Mouse (Mus musculus) liver, embryonic 14.5 days (tissue): ENCODE measurements at regions not wholly inside any gene's neighbourhood (a gene's known extent, or its start where the extent isn't known, plus 50 kb on each side); places are given as distances from the start of the nearest gene placed in this dataset.

Source experiments
- ATAC-seq: fragments of 200-750 bp; cut with Nextera tagmentation; 2 replicates; pipeline ENCODE4 v1.8.0; 2017; ENCODE audit warnings: moderate number of reproducible peaks, mild to moderate bottlenecking, moderate library complexity; ENCODE audit not compliant: insufficient read depth
- DNase-seq, 3 experiments: peaks; one replicate each; pipeline ENCODE4 v3.0.0-alpha.2; 2012 to 2013; ENCODE audit warnings: low read depth in 3 of 3, low spot score in 3 of 3
- H3K27ac ChIP-seq: fragments of 300-500 bp; sonication (generic); 2 replicates; pipeline ENCODE4 v1.5.1; 2014; ENCODE audit warnings: moderate library complexity, mild to moderate bottlenecking, control low read depth, inconsistent platforms
- H3K27me3 ChIP-seq: fragments of 300-500 bp; sonication (generic); 2 replicates; pipeline ENCODE4 v1.6.1; 2014; ENCODE audit warnings: mild to moderate bottlenecking, low read length, moderate library complexity; ENCODE audit not compliant: control insufficient read depth, insufficient read depth
- H3K36me3 ChIP-seq: fragments of 300-500 bp; sonication (generic); replicated peaks from 2 replicates; pipeline ENCODE4 v1.6.1; 2014; ENCODE audit warnings: low read depth; ENCODE audit not compliant: control insufficient read depth, insufficient read depth
- H3K4me1 ChIP-seq, 2 experiments: fragments of 200-500 bp in 1 of 2; fragments of 300-500 bp in 1 of 2; sonication (generic) in 1 of 2; replicated peaks; 2 replicates each; pipeline ENCODE4 v1.6.1; 2012 to 2014; ENCODE audit warnings: antibody characterized with exemption in 1 of 2, inconsistent platforms in 1 of 2, low read length in 1 of 2; ENCODE audit not compliant: control insufficient read depth in 2 of 2, insufficient read depth in 2 of 2
- H3K4me2 ChIP-seq: fragments of 300-500 bp; sonication (generic); 2 replicates; pipeline ENCODE4 v1.6.1; 2014; ENCODE audit warnings: low read depth, mild to moderate bottlenecking, control low read depth, moderate library complexity
- H3K4me3 ChIP-seq, 2 experiments: fragments of 200-500 bp in 1 of 2; fragments of 300-500 bp in 1 of 2; sonication (generic) in 1 of 2; 2 replicates each; pipeline ENCODE4 v1.5.1; 2012 to 2014; ENCODE audit warnings: low read depth in 2 of 2, low read length in 2 of 2, mild to moderate bottlenecking in 2 of 2, control low read depth in 1 of 2, inconsistent platforms in 1 of 2, moderate library complexity in 1 of 2; ENCODE audit not compliant: insufficient read depth in 1 of 2
- H3K9ac ChIP-seq: fragments of 300-500 bp; sonication (generic); replicated peaks from 2 replicates; pipeline ENCODE4 v1.6.1; 2014; ENCODE audit warnings: mild to moderate bottlenecking, control low read depth, moderate library complexity
- H3K9me3 ChIP-seq: fragments of 300-500 bp; sonication (generic); 2 replicates; pipeline ENCODE4 v1.6.1; 2016; ENCODE audit warnings: low read length, mixed read lengths; ENCODE audit not compliant: control insufficient read depth
- CTCF ChIP-seq: IDR thresholded peaks from 2 replicates; pipeline ENCODE4 v1.5.1; 2016; ENCODE audit warnings: antibody characterized with exemption, low read depth, control low read depth
- EP300 ChIP-seq: IDR thresholded peaks from 2 replicates; pipeline ENCODE4 v1.6.1; 2016; ENCODE audit warnings: antibody characterized with exemption, low read depth
- WGBS: fragments of 180-500 bp; shearing (Covaris S2); extraction: QIAGEN DNeasy Blood & Tissue Kit; methylation state at CpG from one replicate; pipeline ENCODE4 v1.1.7; 2014; ENCODE audit not compliant: insufficient replicate concordance; 5-methylcytosine and 5-hydroxymethylcytosine counted together

GRCm38 (mm10) chr19:36285465-36285864 is 62.6 kb upstream of the Pcgf5 start:
- DNase-seq (no peak), ATAC-seq (no peak)
- 63% methylated on average over 4 of the region's 4 CpGs for WGBS
- H3K9ac ChIP-seq = no peak overlapping the region
- H3K27ac ChIP-seq = no peak overlapping the region
- H3K36me3 ChIP-seq = no peaks in the 10 kb centered on the region
- TF ChIP-seq EP300 = no peak
- no peak for TF ChIP-seq CTCF
- no peaks in the 10 kb centered on the region for H3K9me3 ChIP-seq
- H3K27me3 ChIP-seq = no peaks in the 10 kb centered on the region
- no peak overlapping the region for H3K4me3 ChIP-seq
- H3K4me1 ChIP-seq = no peaks in the 10 kb centered on the region
- H3K4me2 ChIP-seq = no peak overlapping the region

- Histone ChIP-seq H3K9me3 (no peaks in the 10 kb centered on the region), H3K4me1 (no peaks in the 10 kb centered on the region), H3K4me2 (no peak overlapping the region), H3K36me3 (no peaks in the 10 kb centered on the region), H3K27ac (no peak overlapping the region), H3K27me3 (no peaks in the 10 kb centered on the region), H3K9ac (no peak overlapping the region), H3K4me3 (no peak overlapping the region)
- ATAC-seq = no peak
- 9% methylated on average over 4 of the region's 4 CpGs for WGBS
- TF ChIP-seq CTCF = no peak
- DNase-seq = no peak
Observed at GRCm38 (mm10) chr19:36290778-36291177, 57.3 kb upstream of the Pcgf5 start.

- WGBS = 49% methylated on average over 6 of the region's 6 CpGs
- no peaks in the 10 kb centered on the region for H3K4me1 ChIP-seq
- no peaks in the 10 kb centered on the region for H3K27me3 ChIP-seq
- DNase-seq (no peak), ATAC-seq (no peak)
- no peak overlapping the region for H3K27ac ChIP-seq
- TF ChIP-seq EP300 = no peak
- no peak for TF ChIP-seq CTCF
- no peaks in the 10 kb centered on the region for H3K36me3 ChIP-seq
- H3K4me2 ChIP-seq = no peak overlapping the region
- H3K4me3 ChIP-seq = no peak overlapping the region
- no peak overlapping the region for H3K9ac ChIP-seq
- H3K9me3 ChIP-seq = no peaks in the 10 kb centered on the region
Observed at GRCm38 (mm10) chr19:36293177-36293969, 54.7 kb upstream of the Pcgf5 start.
